Mouse (Mus musculus) intestine, postnatal 0 days (tissue): Measurements from ENCODE around the gene Fam206a. TPM values are rescaled to one million over a fixed set of nuclear protein-coding genes. Genes with fewer than 3 reads are reported as not detected.

Experiments used
- ATAC-seq: fragments of 200-750 bp; cut with Nextera tagmentation; 2 replicates; pipeline ENCODE4 v1.8.0; 2017; ENCODE audit warnings: mild to moderate bottlenecking, moderate TSS enrichment, moderate library complexity
- H3K27ac ChIP-seq: fragments of 300-500 bp; sonication (generic); 2 replicates; pipeline ENCODE4 v1.5.1; 2014; ENCODE audit warnings: mild to moderate bottlenecking, low read depth, low read length, moderate library complexity
- H3K27me3 ChIP-seq: fragments of 300-500 bp; sonication (generic); replicated peaks from 2 replicates; pipeline ENCODE4 v1.6.1; 2014; ENCODE audit warnings: low read length, mixed read lengths; ENCODE audit not compliant: control insufficient read depth, insufficient read depth
- H3K36me3 ChIP-seq: fragments of 300-500 bp; sonication (generic); 2 replicates; pipeline ENCODE4 v1.6.1; 2014; ENCODE audit warnings: mild to moderate bottlenecking, moderate library complexity; ENCODE audit not compliant: control insufficient read depth, insufficient read depth
- H3K4me1 ChIP-seq: fragments of 300-500 bp; sonication (generic); replicated peaks from 2 replicates; pipeline ENCODE4 v1.6.1; 2014; ENCODE audit warnings: antibody characterized with exemption, low read length, mixed read lengths; ENCODE audit not compliant: control insufficient read depth, insufficient read depth
- H3K4me2 ChIP-seq: fragments of 300-500 bp; sonication (generic); replicated peaks from 2 replicates; pipeline ENCODE4 v1.6.1; 2014; ENCODE audit warnings: low read depth, mild to moderate bottlenecking, moderate library complexity
- H3K4me3 ChIP-seq: fragments of 300-500 bp; sonication (generic); 2 replicates; pipeline ENCODE4 v1.5.1; 2014; ENCODE audit warnings: low read depth, low read length
- H3K9ac ChIP-seq: fragments of 300-500 bp; sonication (generic); 2 replicates; pipeline ENCODE4 v1.6.1; 2014; ENCODE audit warnings: mild to moderate bottlenecking, low read depth, low read length
- H3K9me3 ChIP-seq: fragments of 300-500 bp; sonication (generic); 2 replicates; pipeline ENCODE4 v1.6.1; 2016; ENCODE audit warnings: mixed run types; ENCODE audit not compliant: control insufficient read depth
- CTCF ChIP-seq: sonication (generic); IDR thresholded peaks from 2 replicates; pipeline ENCODE4 v1.5.1; 2016; ENCODE audit warnings: low read depth, mild to moderate bottlenecking, control low read depth, antibody characterized with exemption, moderate library complexity
- WGBS: fragments of 180-500 bp; shearing (Covaris S2); extraction: QIAGEN DNeasy Blood & Tissue Kit; methylation state at CpG from one replicate; pipeline ENCODE4 v1.1.7; 2014; 5-methylcytosine and 5-hydroxymethylcytosine counted together
- polyA plus RNA-seq: library from polyadenylated mRNA; unstranded; fragments of >200 nt; fragmentation: Nextera tagmentation; extraction: Ambion mirVana; gene quantifications from 2 replicates; pipeline ENCODE4 v1.2.1, GENCODE M21; 2015

Gene Fam206a
- polyA plus RNA-seq, 1 experiment from 2014 or later, result 3.7 TPM

- no peaks in the 10 kb centered on the region for H3K27me3 ChIP-seq
- no peak overlapping the region for H3K4me2 ChIP-seq
- no peaks in the 10 kb centered on the region for H3K9me3 ChIP-seq
- H3K4me3 ChIP-seq, result no peak overlapping the region
- no peak overlapping the region for H3K9ac ChIP-seq
- no peak for ATAC-seq
- TF ChIP-seq CTCF, result no peak
- H3K27ac ChIP-seq, result no peak overlapping the region
- no peaks in the 10 kb centered on the region for H3K4me1 ChIP-seq
- H3K36me3 ChIP-seq, result peaks cover 5% of the 10 kb centered on the region; the same call in 1 of the 2 replicates
- 94% methylated on average over 3 of the region's 3 CpGs for WGBS
These were observed 45.3 kb downstream of the Fam206a start for GRCm38 (mm10) chr4:56847400-56847799.

- Histone ChIP-seq H3K4me1 (no peaks in the 10 kb centered on the region), H3K9me3 (no peaks in the 10 kb centered on the region), H3K4me2 (no peak overlapping the region), H3K9ac (no peak overlapping the region), H3K36me3 (peaks cover 5% of the 10 kb centered on the region; the same call in 1 of the 2 replicates), H3K27ac (no peak overlapping the region), H3K27me3 (no peaks in the 10 kb centered on the region), H3K4me3 (no peak overlapping the region)
- 89% methylated on average over 6 of the region's 6 CpGs for WGBS
- no peak for ATAC-seq
- TF ChIP-seq CTCF, result no peak
These were observed 45.9 kb downstream of the Fam206a start for GRCm38 (mm10) chr4:56848044-56848443.

GRCm38 (mm10) chr4:56850724-56851123, 48.6 kb downstream of the Fam206a start:
- 38% methylated on average over 6 of the region's 6 CpGs for WGBS
- no peak overlapping the region for H3K27ac ChIP-seq

GRCm38 (mm10) chr4:56855935-56856334, 53.8 kb downstream of the Fam206a start:
- TF ChIP-seq CTCF, result no peak
- Histone ChIP-seq H3K4me1 (0 out of 2 replicates have a peak, but pooled peaks cover 3% of the 10 kb centered on the region), H3K27ac (no peak overlapping the region), H3K27me3 (no peaks in the 10 kb centered on the region), H3K36me3 (no peaks in the 10 kb centered on the region), H3K4me2 (no peak overlapping the region), H3K4me3 (no peak overlapping the region), H3K9ac (no peak overlapping the region), H3K9me3 (no peaks in the 10 kb centered on the region)
- 91% methylated on average over 5 of the region's 5 CpGs for WGBS
- no peak for ATAC-seq

More at GRCm38 (mm10) chr4:56850724-56851123, 48.6 kb downstream of the Fam206a start:
- no peak overlapping the region for H3K4me2 ChIP-seq
- H3K4me1 ChIP-seq, result no peaks in the 10 kb centered on the region
- H3K9ac ChIP-seq, result no peak overlapping the region
- H3K27me3 ChIP-seq, result no peaks in the 10 kb centered on the region
- TF ChIP-seq CTCF, result peak; percentile 40
- ATAC-seq, result no peak
- no peaks in the 10 kb centered on the region for H3K36me3 ChIP-seq
- no peak overlapping the region for H3K4me3 ChIP-seq
- H3K9me3 ChIP-seq, result no peaks in the 10 kb centered on the region

- no peak overlapping the region for H3K4me3 ChIP-seq
These were observed 54.3 kb downstream of the Fam206a start for GRCm38 (mm10) chr4:56856371-56856949.

GRCm38 (mm10) chr4:56858733-56859132, 56.6 kb downstream of the Fam206a start:
- ATAC-seq, result no peak
- WGBS, result 78% methylated on average over 9 of the region's 9 CpGs
- H3K36me3 ChIP-seq, result no peaks in the 10 kb centered on the region
- no peak overlapping the region for H3K4me2 ChIP-seq
- TF ChIP-seq CTCF, result no peak
- H3K4me3 ChIP-seq, result no peak overlapping the region
- 0 out of 2 replicates have a peak, but pooled peaks cover 3% of the 10 kb centered on the region for H3K4me1 ChIP-seq
- H3K27me3 ChIP-seq, result no peaks in the 10 kb centered on the region
- no peak overlapping the region for H3K27ac ChIP-seq
- H3K9me3 ChIP-seq, result no peaks in the 10 kb centered on the region
- H3K9ac ChIP-seq, result no peak overlapping the region

More at GRCm38 (mm10) chr4:56856371-56856949, 54.3 kb downstream of the Fam206a start:
- no peaks in the 10 kb centered on the region for H3K36me3 ChIP-seq
- WGBS, result 81% methylated on average over 8 of the region's 8 CpGs
- H3K27ac ChIP-seq, result no peak overlapping the region
- H3K9me3 ChIP-seq, result no peaks in the 10 kb centered on the region
- no peak for TF ChIP-seq CTCF
- H3K27me3 ChIP-seq, result no peaks in the 10 kb centered on the region
- no peak overlapping the region for H3K4me2 ChIP-seq
- 0 out of 2 replicates have a peak, but pooled peaks cover 3% of the 10 kb centered on the region for H3K4me1 ChIP-seq
- no peak for ATAC-seq
- no peak overlapping the region for H3K9ac ChIP-seq

Other genes with a start within 250 kb of the Fam206a start
- not detected in 2 replicates for gene Gm26657, start 62.3 kb upstream of the Fam206a start, polyA plus RNA-seq
- gene Actl7b, start 60.9 kb upstream of the Fam206a start, polyA plus RNA-seq, result not detected in 2 replicates
- not detected in 2 replicates for gene Actl7a, start 58.9 kb upstream of the Fam206a start, polyA plus RNA-seq
- gene Elp1, start within 50 bp of the Fam206a start, polyA plus RNA-seq, result 9.7 and 10.2 TPM in 2 replicates
- gene Ctnnal1, start 62.8 kb downstream of the Fam206a start, polyA plus RNA-seq, result 9.7 and 10.1 TPM in 2 replicates
- 3.3 and 3.6 TPM in 2 replicates for gene Tmem245, start 145.1 kb downstream of the Fam206a start, polyA plus RNA-seq
- 0.18 TPM in 2 replicates for gene Frrs1l, start 188.0 kb downstream of the Fam206a start, polyA plus RNA-seq